Mouse (Mus musculus) hindbrain, embryonic 16.5 days (tissue): Measurements from ENCODE around the gene Fat2. TPM values are rescaled to one million over a fixed set of nuclear protein-coding genes. Genes with fewer than 3 reads are reported as not detected.
A peak's percentile ranks its signal among the peaks of the same experiment; 100 is the strongest.

ENCODE experiments used
- ATAC-seq: fragments of 200-750 bp; cut with Nextera tagmentation; 2 replicates; pipeline ENCODE4 v1.8.0; 2017; ENCODE audit warnings: moderate TSS enrichment, moderate library complexity
- H3K27ac ChIP-seq: fragments of 300-500 bp; sonication (generic); 2 replicates; pipeline ENCODE4 v1.5.1; 2014; ENCODE audit warnings: low read depth, mild to moderate bottlenecking, control low read depth, low read length, moderate library complexity
- H3K27me3 ChIP-seq: fragments of 300-500 bp; sonication (generic); replicated peaks from 2 replicates; pipeline ENCODE4 v1.6.1; 2014; ENCODE audit warnings: low read length; ENCODE audit not compliant: control insufficient read depth, insufficient read depth
- H3K36me3 ChIP-seq: fragments of 300-500 bp; sonication (generic); 2 replicates; pipeline ENCODE4 v1.6.1; 2014; ENCODE audit warnings: mild to moderate bottlenecking, low read length, moderate library complexity, mixed read lengths; ENCODE audit not compliant: control insufficient read depth, insufficient read depth
- H3K4me1 ChIP-seq: fragments of 300-500 bp; sonication (generic); 2 replicates; pipeline ENCODE4 v1.6.1; 2014; ENCODE audit warnings: low read depth, low read length; ENCODE audit not compliant: control insufficient read depth, insufficient read depth
- H3K4me2 ChIP-seq: fragments of 300-500 bp; sonication (generic); 2 replicates; pipeline ENCODE4 v1.6.1; 2014; ENCODE audit warnings: mild to moderate bottlenecking, low read length, control low read depth, moderate library complexity
- H3K4me3 ChIP-seq: fragments of 300-500 bp; sonication (generic); 2 replicates; pipeline ENCODE4 v1.5.1; 2014; ENCODE audit warnings: mild to moderate bottlenecking, low read length, control low read depth, moderate library complexity
- H3K9ac ChIP-seq: fragments of 300-500 bp; sonication (generic); 2 replicates; pipeline ENCODE4 v1.6.1; 2014; ENCODE audit warnings: low read depth, mild to moderate bottlenecking, control low read depth, low read length, moderate library complexity
- H3K9me3 ChIP-seq: fragments of 300-500 bp; sonication (generic); 2 replicates; pipeline ENCODE4 v1.6.1; 2014; ENCODE audit warnings: mild to moderate bottlenecking, low read length, moderate library complexity; ENCODE audit not compliant: control insufficient read depth
- WGBS: fragments of 180-500 bp; shearing (Covaris S2); extraction: QIAGEN DNeasy Blood & Tissue Kit; methylation state at CpG from one replicate; pipeline ENCODE4 v1.1.7; 2014; 5-methylcytosine and 5-hydroxymethylcytosine counted together
- polyA plus RNA-seq: library from polyadenylated mRNA; unstranded; fragments of >200 nt; fragmentation: Nextera tagmentation; extraction: Ambion mirVana; gene quantifications from 2 replicates; pipeline ENCODE4 v1.2.1, GENCODE M21; 2015

Gene Fat2
- polyA plus RNA-seq, 1 experiment from 2014 or later = 0.45 TPM

- Histone ChIP-seq H3K9ac (no peak overlapping the region), H3K27ac (no peak overlapping the region), H3K4me2 (no peak overlapping the region), H3K4me3 (no peak overlapping the region), H3K36me3 (peaks cover 4% of the 10 kb centered on the region), H3K4me1 (no peaks in the 10 kb centered on the region), H3K27me3 (no peaks in the 10 kb centered on the region), H3K9me3 (no peaks in the 10 kb centered on the region)
- 85% methylated on average over 5 of the region's 5 CpGs for WGBS
- ATAC-seq = no peak
Measured at GRCm38 (mm10) chr11:55214161-55214560, 122.2 kb downstream of the Fat2 start.

GRCm38 (mm10) chr11:55213518-55213917, 122.8 kb downstream of the Fat2 start:
- 0 out of 2 replicates have a peak, but pooled peaks cover 2% of the 10 kb centered on the region for H3K36me3 ChIP-seq
- no peak overlapping the region for H3K27ac ChIP-seq
- no peak overlapping the region for H3K9ac ChIP-seq
- no peaks in the 10 kb centered on the region for H3K4me1 ChIP-seq
- H3K27me3 ChIP-seq = no peaks in the 10 kb centered on the region
- no peaks in the 10 kb centered on the region for H3K9me3 ChIP-seq
- ATAC-seq = no peak
- no peak overlapping the region for H3K4me3 ChIP-seq
- H3K4me2 ChIP-seq = no peak overlapping the region
- 91% methylated on average over 4 of the region's 4 CpGs for WGBS

GRCm38 (mm10) chr11:55209626-55210353, 126.6 kb downstream of the Fat2 start:
- Histone ChIP-seq H3K9ac (no peak overlapping the region), H3K4me2 (no peak overlapping the region), H3K4me1 (peaks cover 13% of the 10 kb centered on the region), H3K36me3 (no peaks in the 10 kb centered on the region), H3K9me3 (no peaks in the 10 kb centered on the region), H3K27me3 (no peaks in the 10 kb centered on the region), H3K27ac (no peak overlapping the region), H3K4me3 (no peak overlapping the region)
- 86% methylated on average over 6 of the region's 6 CpGs for WGBS
- ATAC-seq = no peak

- H3K36me3 ChIP-seq = no peaks in the 10 kb centered on the region
- ATAC-seq = no peak
- peaks cover 13% of the 10 kb centered on the region for H3K4me1 ChIP-seq
- no peak overlapping the region for H3K9ac ChIP-seq
- H3K9me3 ChIP-seq = no peaks in the 10 kb centered on the region
- WGBS = 87% methylated on average over 2 of the region's 2 CpGs
- H3K4me3 ChIP-seq = no peak overlapping the region
- H3K4me2 ChIP-seq = no peak overlapping the region
- no peak overlapping the region for H3K27ac ChIP-seq
- H3K27me3 ChIP-seq = no peaks in the 10 kb centered on the region
Measured at GRCm38 (mm10) chr11:55209032-55209431, 127.3 kb downstream of the Fat2 start.

GRCm38 (mm10) chr11:55208001-55208690, 128.2 kb downstream of the Fat2 start:
- no peaks in the 10 kb centered on the region for H3K27me3 ChIP-seq
- H3K9ac ChIP-seq = no peak overlapping the region
- peaks cover 13% of the 10 kb centered on the region for H3K4me1 ChIP-seq
- H3K4me3 ChIP-seq = no peak overlapping the region
- no peak for ATAC-seq
- no peak overlapping the region for H3K4me2 ChIP-seq
- H3K36me3 ChIP-seq = no peaks in the 10 kb centered on the region
- 69% methylated on average over 6 of the region's 6 CpGs for WGBS
- H3K9me3 ChIP-seq = no peaks in the 10 kb centered on the region
- H3K27ac ChIP-seq = no peak overlapping the region

- Histone ChIP-seq H3K4me2 (peak overlapping the region; percentile 70), H3K9me3 (no peaks in the 10 kb centered on the region), H3K4me1 (peaks cover 13% of the 10 kb centered on the region), H3K4me3 (peak overlapping the region; percentile 95), H3K27me3 (no peaks in the 10 kb centered on the region), H3K9ac (peak overlapping the region; percentile 94), H3K36me3 (no peaks in the 10 kb centered on the region), H3K27ac (peak overlapping the region; percentile 66; the same call in 1 of the 2 replicates)
- ATAC-seq = peak; percentile 31
- 1% methylated on average over 17 of the region's 17 CpGs for WGBS
Measured at GRCm38 (mm10) chr11:55204602-55205001, 131.8 kb downstream of the Fat2 start.

GRCm38 (mm10) chr11:55204159-55204596, 132.2 kb downstream of the Fat2 start, which contains the start of gene Slc36a1:
Gene Slc36a1 (plus strand): TSS chr11:55204350.
- ATAC-seq = peak; percentile 94
- no peaks in the 10 kb centered on the region for H3K9me3 ChIP-seq
- H3K27me3 ChIP-seq = no peaks in the 10 kb centered on the region
- peak within 1 kb of the TSS; percentile 94 for H3K9ac ChIP-seq
- peak within 1 kb of the TSS; percentile 95 for H3K4me3 ChIP-seq
- H3K4me1 ChIP-seq = peaks cover 13% of the 10 kb centered on the region
- peak within 1 kb of the TSS; percentile 70 for H3K4me2 ChIP-seq
- peak within 1 kb of the TSS; percentile 66; the same call in 1 of the 2 replicates for H3K27ac ChIP-seq
- no peaks in the 10 kb centered on the region for H3K36me3 ChIP-seq
- WGBS = under 1% methylated on average over 27 of the region's 31 CpGs
